Mouse (Mus musculus) mouse embryonic stem cell (cell line): Measurements from ENCODE around the gene Mthfd2l.

Experiments used
- in situ Hi-C, 2 experiments: fragments of 300-500 bp; cut with MboI; formaldehyde crosslinking; loops; 1 replicate in 1 of 2; 3 replicates in 1 of 2; pipeline ENCODE4 v1.14.3; 2019 to 2020; ENCODE audit warnings: low sequenced_read_pairs in 2 of 2, low pct_unique_long_range_greater_than_20kb in 1 of 2, mixed read lengths in 1 of 2; ENCODE audit not compliant: unreplicated experiment in 1 of 2

Gene Mthfd2l

DNA sequence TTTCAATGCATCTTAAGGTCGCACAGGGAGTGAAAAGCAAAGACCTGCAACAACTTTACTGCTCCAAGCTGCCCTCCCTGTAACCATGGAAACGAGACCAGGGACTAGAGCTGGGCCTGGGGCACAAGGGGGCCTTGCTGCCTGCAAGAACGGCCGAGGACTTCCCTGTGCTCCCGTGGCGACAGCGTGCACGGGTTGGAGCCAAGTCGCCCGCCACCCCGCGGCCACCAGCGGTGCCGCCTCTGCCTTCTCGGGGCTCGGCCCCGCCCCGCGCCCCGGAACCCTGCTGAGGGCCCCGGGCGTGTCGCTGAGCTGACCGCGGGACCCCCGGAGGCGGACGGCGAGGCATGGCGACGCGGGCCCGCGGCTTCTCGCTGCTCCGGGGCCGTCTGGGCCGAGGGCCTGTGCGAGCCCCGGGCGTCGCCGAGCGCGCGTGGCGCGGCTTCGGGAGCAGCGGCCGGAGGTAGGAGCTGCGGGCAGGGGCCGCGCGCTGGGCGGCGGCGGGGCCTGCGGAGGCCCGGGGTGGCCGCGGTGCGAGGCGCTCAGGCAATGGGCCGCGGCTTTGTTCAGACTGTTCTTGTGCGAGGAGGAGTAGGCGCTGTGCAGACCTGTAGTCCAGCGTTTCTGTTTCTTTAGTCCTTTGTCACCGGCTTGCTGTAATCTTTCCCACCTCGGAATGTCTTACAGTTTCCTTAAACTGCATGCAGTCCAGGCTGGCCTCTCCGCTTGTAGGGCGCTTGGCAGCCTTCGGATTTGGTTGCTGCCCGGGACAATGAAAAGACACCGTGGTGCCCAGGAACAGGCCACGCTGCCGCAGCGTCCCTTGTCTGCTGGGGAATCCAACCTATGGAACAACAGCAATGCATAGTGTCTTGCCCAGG lies at the start of gene Mthfd2l:
TSS of gene Mthfd2l (plus strand) at position 147 of the 881 bp plus-strand sequence.
- in situ Hi-C loops = loop anchor here in 1 of 2 experiments (25.0 kb wide), 1 partner anchor 1056 kb away; the partner anchor contains the start of gene Odaph

DNA sequence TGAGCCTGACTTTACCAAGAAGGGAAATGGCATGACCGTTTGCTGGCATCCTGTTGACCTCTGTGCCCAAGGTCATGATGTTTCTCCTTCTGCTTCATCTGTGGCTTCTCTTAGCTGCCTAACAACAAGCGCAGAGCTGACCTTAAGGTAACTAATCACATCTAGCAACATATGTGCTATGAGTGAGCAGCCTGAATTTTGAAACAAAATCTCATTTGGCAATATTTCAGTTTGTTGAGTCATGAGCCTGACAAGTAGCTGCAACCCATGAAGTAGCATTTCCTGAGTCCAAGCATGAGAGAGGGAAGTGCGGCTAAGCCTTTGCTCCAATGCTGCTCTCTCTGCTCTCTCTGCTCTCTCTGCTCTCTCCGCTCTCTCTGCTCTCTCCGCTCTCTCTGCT lies 49.2 kb upstream of the Mthfd2l start:
- in situ Hi-C loops = loop anchor here in 1 of 2 experiments (25.0 kb wide), 1 partner anchor 219 kb away; no protein-coding TSS in a partner anchor

DNA sequence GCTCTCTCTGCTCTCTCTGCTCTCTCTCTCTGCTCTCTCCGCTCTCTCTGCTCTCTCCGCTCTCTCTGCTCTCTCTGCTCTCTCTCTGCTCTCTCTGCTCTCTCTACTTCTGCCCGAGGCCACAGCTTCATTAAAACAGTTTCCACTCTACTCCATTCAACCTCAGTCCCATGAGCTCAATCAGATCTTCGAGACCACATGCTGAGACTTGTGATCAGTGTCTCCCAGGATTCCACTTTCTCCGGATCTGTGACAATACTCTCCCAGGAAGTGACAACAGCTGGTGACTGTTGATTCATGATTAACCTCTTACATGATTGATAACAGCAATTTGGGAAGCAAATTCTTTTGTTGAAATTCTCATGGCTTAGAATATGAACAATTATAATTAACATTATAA lies 48.8 kb upstream of the Mthfd2l start:
- in situ Hi-C loops = loop anchor here in 1 of 2 experiments (25.0 kb wide), 1 partner anchor 220 kb away; no protein-coding TSS in a partner anchor

GRCm38 (mm10) chr5:90884628-90885242 lies 46.2 kb upstream of the Mthfd2l start:
- in situ Hi-C loops = loop anchor here in 1 of 2 experiments (25.0 kb wide), 1 partner anchor 222 kb away; no protein-coding TSS in a partner anchor

DNA sequence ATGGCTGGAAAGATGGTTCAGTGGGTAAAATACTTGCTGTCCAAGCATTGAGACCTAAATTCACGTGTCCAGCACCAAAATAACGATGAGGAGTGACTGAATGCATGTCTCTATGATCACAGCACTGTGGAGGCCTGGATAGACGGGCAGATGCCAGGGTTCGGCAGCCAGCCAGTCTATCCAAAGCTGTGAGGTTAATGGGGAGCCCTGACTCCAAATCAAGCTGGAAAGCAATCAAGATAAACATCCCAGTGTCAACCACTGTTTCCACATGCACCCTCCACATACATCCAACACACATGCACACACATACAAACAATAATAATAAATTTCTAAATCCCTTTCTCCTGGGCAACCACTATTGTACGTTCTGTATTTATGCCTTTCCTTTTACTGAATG lies 42.3 kb upstream of the Mthfd2l start:
- in situ Hi-C loops = loop anchor here in 1 of 2 experiments (25.0 kb wide), 1 partner anchor 226 kb away; no protein-coding TSS in a partner anchor

DNA sequence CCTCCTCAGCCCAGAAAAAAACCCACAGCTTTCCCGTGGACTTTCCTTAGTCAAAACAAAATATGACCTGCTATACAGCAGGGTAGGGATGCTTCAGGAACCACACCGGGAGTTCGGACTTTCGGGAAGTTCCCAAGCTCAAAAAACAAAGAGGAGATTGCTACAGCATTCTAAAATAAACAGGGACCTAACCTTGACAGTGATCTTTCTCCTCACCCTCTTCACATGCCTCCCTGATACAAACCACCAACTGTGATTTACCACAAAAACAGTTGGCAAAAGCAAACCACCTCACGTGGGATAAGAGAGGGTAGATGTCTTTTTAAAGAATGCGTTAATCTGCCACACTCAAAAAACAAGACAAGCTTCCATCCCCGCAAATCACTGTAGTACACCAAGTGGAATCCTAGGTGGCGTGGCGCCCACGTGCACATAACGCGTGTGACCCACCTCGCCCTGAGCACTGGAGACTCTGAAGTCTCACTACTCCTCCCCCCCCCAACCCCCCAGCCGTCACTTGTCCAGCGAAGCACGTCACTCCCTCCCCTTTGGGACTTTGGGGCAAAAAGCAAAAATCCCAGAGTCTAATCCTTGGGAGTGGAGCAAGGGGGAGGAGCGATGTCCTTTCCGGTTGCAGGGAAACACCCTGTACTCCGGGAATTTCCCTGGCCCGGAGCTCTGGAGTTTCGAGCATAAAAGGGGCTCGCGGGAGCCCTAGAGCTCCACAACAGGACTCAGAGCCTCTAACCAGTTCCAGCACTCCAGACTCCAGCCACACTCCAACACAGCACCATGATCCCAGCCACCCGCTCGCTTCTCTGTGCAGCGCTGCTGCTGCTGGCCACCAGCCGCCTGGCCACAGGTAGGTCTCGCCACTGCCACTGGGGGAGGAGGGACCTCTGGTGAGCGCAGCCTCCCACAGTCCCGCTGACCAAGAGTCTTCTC lies 40.1 kb upstream of the Mthfd2l start, which contains the start of gene Cxcl1:
TSS of gene Cxcl1 (plus strand) at position 723 of the 945 bp plus-strand sequence.
- in situ Hi-C loops = loop anchor here in 1 of 2 experiments (25.0 kb wide), 1 partner anchor 228 kb away; no protein-coding TSS in a partner anchor

DNA sequence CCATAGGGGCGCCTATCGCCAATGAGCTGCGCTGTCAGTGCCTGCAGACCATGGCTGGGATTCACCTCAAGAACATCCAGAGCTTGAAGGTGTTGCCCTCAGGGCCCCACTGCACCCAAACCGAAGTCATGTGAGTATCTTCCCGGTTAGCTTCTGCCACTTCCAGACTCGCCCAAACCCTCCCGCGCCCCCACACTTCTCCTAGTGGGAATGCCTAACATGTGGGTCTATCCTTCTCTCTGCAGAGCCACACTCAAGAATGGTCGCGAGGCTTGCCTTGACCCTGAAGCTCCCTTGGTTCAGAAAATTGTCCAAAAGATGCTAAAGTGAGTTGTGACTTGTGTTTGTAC lies 39.5 kb upstream of the Mthfd2l start:
- in situ Hi-C loops = loop anchor here in 1 of 2 experiments (25.0 kb wide), 1 partner anchor 229 kb away; no protein-coding TSS in a partner anchor

- in situ Hi-C loops = loop anchor here in 1 of 2 experiments (25.0 kb wide), 1 partner anchor 232 kb away; no protein-coding TSS in a partner anchor
Observed at GRCm38 (mm10) chr5:90894231-90894630, 36.7 kb upstream of the Mthfd2l start.

DNA sequence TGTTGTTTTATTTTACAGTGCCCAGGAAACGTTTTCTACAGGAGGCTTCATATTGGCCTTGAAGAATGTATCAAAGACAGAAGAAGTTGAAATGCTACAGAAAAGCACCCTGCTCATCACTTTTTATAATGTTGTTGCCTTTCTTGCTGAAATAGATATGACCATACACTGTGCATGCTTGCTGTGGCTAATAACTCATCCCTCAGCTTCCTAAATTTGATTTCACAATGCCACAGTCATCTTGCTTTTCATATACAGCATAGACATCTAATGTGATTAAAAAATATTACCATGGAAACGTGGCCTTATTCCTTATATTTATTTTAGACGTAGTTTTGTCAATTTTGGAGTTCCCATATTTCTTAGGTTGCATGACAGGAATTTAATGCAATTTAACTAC lies 33.5 kb upstream of the Mthfd2l start:
- in situ Hi-C loops = loop anchor here in 1 of 2 experiments (25.0 kb wide), 1 partner anchor 235 kb away; no protein-coding TSS in a partner anchor

DNA sequence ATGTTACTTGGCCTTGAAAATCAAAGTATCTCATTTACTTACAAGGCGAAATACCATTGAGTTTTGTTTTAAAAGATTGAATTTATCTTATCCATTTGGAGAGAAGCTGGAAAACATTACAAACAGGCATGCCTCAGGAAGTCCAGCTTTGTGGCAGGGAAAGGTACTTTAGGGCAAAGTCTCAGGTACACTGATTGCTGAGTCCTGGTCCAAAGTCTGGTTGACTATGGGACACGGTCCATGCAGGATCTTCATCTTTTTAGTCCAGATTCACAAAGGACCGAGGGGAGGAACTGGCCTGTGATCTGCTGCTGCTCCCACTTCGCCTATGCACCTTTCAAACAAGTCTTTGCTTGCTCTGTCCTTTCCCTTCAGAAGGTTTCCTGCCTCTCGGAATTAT lies 31.6 kb upstream of the Mthfd2l start:
- in situ Hi-C loops = loop anchor here in 1 of 2 experiments (25.0 kb wide), 1 partner anchor 237 kb away; no protein-coding TSS in a partner anchor

- in situ Hi-C loops = loop anchor here in 1 of 2 experiments (10.0 kb wide), 1 partner anchor 245 kb away; no protein-coding TSS in a partner anchor
Observed at GRCm38 (mm10) chr5:90900147-90900546, 30.8 kb upstream of the Mthfd2l start.

- in situ Hi-C loops = loop anchor here in 1 of 2 experiments (10.0 kb wide), 1 partner anchor 246 kb away; no protein-coding TSS in a partner anchor
Observed at GRCm38 (mm10) chr5:90900688-90901087, 30.2 kb upstream of the Mthfd2l start.

GRCm38 (mm10) chr5:90902380-90903260 lies 28.3 kb upstream of the Mthfd2l start:
- in situ Hi-C loops = loop anchor here in 1 of 2 experiments (10.0 kb wide), 1 partner anchor 248 kb away; no protein-coding TSS in a partner anchor

DNA sequence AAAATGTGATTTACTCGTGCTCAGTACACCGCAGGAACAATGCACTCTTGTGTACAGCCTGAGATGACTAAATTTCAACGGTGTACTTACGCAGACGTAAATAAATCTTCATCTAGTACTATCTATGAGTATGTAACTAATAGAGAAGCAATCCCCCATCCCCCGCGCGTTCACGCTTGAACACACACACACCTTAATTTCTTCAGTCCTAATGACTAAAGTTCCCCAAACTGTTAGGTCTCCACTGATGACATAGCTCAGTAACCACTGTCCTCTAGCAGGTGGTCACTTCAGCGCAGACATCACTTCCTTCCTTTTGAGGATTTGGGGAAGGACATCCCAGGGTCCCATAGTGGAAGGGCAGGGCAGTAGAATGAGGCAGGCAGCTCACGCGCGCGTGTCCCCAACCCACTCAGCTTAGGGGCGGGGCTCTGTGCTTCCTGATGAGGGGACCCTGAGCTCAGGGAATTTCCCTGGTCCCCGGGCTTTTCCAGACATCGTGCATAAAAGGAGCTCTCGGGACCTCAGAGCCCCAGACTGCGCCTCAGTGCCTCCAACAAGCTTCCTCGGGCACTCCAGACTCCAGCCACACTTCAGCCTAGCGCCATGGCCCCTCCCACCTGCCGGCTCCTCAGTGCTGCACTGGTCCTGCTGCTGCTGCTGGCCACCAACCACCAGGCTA lies 27.4 kb upstream of the Mthfd2l start, which contains the start of gene Cxcl2:
TSS of gene Cxcl2 (plus strand) at position 533 of the 682 bp plus-strand sequence.
- in situ Hi-C loops = loop anchor here in 1 of 2 experiments (10.0 kb wide), 1 partner anchor 249 kb away; no protein-coding TSS in a partner anchor

GRCm38 (mm10) chr5:90908983-90909382 lies 21.9 kb upstream of the Mthfd2l start:
- in situ Hi-C loops = loop anchor here in 1 of 2 experiments (10.0 kb wide), 1 partner anchor 254 kb away; no protein-coding TSS in a partner anchor

DNA sequence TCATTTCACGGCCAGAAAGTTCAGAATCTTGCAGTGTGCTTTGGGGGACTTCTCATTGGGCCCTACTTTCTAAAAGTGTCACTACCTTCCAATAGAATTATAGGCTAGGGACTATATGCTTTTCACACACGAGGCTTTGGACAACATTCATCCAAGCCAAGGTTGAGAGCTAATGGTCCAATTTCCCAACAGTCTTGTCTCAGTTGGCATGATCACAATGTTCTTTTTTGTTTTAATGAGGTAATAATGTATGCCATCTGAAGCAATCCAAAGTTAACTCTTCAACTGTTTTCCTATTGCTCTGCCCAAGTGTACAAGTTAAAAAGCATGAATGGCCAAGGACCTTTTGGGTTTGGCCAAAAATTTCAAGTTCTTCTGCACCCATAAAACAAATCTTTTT lies 11.4 kb upstream of the Mthfd2l start:
- in situ Hi-C loops = no loop called here
